Mouse (Mus musculus) midbrain, embryonic 13.5 days (tissue): ENCODE data around the gene Prdx1. TPM values are rescaled to one million over a fixed set of nuclear protein-coding genes. Genes with fewer than 3 reads are reported as not detected.

ENCODE experiments used
- ATAC-seq: fragments of 200-750 bp; cut with Nextera tagmentation; 2 replicates; pipeline ENCODE4 v1.8.0; 2017; ENCODE audit warnings: mild to moderate bottlenecking, moderate TSS enrichment, moderate library complexity
- H3K27ac ChIP-seq: fragments of 300-500 bp; sonication (generic); 2 replicates; pipeline ENCODE4 v1.5.1; 2015; ENCODE audit warnings: inconsistent platforms, mild to moderate bottlenecking, moderate library complexity
- H3K27me3 ChIP-seq: fragments of 300-500 bp; sonication (generic); 2 replicates; pipeline ENCODE4 v1.6.1; 2015; ENCODE audit warnings: mild to moderate bottlenecking, inconsistent platforms
- H3K36me3 ChIP-seq: fragments of 300-500 bp; sonication (generic); 2 replicates; pipeline ENCODE4 v1.6.1; 2015; ENCODE audit warnings: mild to moderate bottlenecking, inconsistent platforms
- H3K4me1 ChIP-seq: fragments of 300-500 bp; sonication (generic); replicated peaks from 2 replicates; pipeline ENCODE4 v1.6.1; 2015; ENCODE audit warnings: inconsistent platforms
- H3K4me2 ChIP-seq: fragments of 300-500 bp; sonication (generic); replicated peaks from 2 replicates; pipeline ENCODE4 v1.6.1; 2015; ENCODE audit warnings: moderate library complexity, mild to moderate bottlenecking, inconsistent platforms
- H3K4me3 ChIP-seq: fragments of 300-500 bp; sonication (generic); replicated peaks from 2 replicates; pipeline ENCODE4 v1.5.1; 2015; ENCODE audit warnings: mild to moderate bottlenecking, inconsistent platforms
- H3K9ac ChIP-seq: fragments of 300-500 bp; sonication (generic); replicated peaks from 2 replicates; pipeline ENCODE4 v1.6.1; 2015; ENCODE audit warnings: mild to moderate bottlenecking, inconsistent platforms
- H3K9me3 ChIP-seq: fragments of 300-500 bp; sonication (generic); 2 replicates; pipeline ENCODE4 v1.6.1; 2016; ENCODE audit warnings: mild to moderate bottlenecking, inconsistent platforms
- WGBS: fragments of 180-500 bp; shearing (Covaris S2); methylation state at CpG from one replicate; pipeline ENCODE4 v1.1.7; 2015; 5-methylcytosine and 5-hydroxymethylcytosine counted together
- polyA plus RNA-seq: library from polyadenylated mRNA; unstranded; fragments of >200 nt; fragmentation: Nextera tagmentation; extraction: Ambion mirVana; gene quantifications from 2 replicates; pipeline ENCODE4 v1.2.1, GENCODE M21; 2015

Prdx1 gene
- polyA plus RNA-seq, result 516 and 536 TPM in 2 replicates

DNA sequence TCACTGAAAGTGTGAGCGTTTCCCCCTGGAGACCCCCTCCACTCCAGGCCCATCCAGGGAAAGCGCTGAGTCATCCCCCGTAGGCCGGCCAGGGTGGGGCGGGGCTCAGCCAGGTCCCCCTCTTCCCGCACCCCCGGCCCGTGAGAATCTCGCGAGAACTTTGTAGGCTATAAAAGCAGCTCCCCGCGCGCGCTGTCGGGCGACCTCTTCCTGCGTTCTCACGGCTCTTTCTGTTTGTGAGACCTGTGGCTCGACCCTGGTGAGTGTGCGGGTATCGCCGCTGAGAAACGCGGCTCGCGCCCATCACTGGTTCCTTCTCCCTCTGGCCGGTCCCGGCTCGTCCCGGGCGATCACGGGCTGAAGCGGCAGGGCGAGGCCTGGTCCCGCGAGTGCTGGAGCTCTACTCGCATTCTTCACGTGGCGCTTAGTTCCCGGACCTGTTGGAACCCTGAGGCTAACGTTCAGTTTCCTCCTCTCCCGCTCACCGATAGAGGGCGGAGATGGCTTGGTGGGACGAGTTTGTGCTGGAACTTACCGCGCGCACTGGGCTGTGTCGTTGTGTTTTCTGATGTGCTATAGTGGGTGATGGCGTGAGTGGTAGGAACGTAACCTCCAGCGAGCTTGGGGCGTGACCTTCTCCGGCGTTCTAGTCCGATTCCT lies at the start of gene Prdx1:
Prdx1 (plus strand) TSS at position 143 of the 660 bp plus-strand sequence.
- Histone ChIP-seq H3K4me3 (peak within 1 kb of the TSS; percentile 66), H3K9ac (peak within 1 kb of the TSS; percentile 71), H3K27ac (peak within 1 kb of the TSS; percentile 75), H3K36me3 (peaks cover 12% of the 10 kb centered on the region), H3K4me2 (peak within 1 kb of the TSS; percentile 74), H3K4me1 (peaks cover 21% of the 10 kb centered on the region), H3K27me3 (no peaks in the 10 kb centered on the region), H3K9me3 (no peaks in the 10 kb centered on the region)
- under 1% methylated on average over 56 of the region's 56 CpGs for WGBS
- peak; percentile 95 for ATAC-seq

GRCm38 (mm10) chr4:116638821-116639220 lies 46.5 kb upstream of the Prdx1 start:
- no peak overlapping the region for H3K27ac ChIP-seq
- no peak overlapping the region for H3K4me2 ChIP-seq
- no peak for ATAC-seq
- no peak overlapping the region for H3K9ac ChIP-seq
- no peaks in the 10 kb centered on the region for H3K9me3 ChIP-seq
- H3K4me3 ChIP-seq, result no peak overlapping the region
- no peaks in the 10 kb centered on the region for H3K27me3 ChIP-seq
- H3K4me1 ChIP-seq, result no peaks in the 10 kb centered on the region
- peaks cover 91% of the 10 kb centered on the region for H3K36me3 ChIP-seq
- 95% methylated on average over 6 of the region's 6 CpGs for WGBS

DNA sequence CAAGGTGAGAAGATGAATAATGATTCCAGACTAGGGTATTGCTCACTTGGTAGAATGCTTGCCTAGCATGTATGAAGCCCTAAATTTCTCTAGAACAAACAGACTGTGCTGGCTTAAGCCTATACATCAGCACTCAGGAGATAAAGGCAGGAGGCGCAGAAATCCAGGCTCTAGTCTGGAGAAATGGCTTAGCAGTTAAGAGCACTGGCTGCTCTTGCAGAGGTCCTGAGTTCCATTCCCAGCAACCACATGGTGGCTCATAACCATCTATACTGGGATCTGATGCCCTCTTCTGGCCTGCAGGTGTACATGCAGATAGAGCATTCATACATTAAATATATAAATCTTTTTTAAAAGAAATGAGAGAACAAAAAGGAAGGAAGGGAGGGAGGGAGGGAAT lies 43.3 kb upstream of the Prdx1 start:
- Histone ChIP-seq H3K27ac (no peak overlapping the region), H3K36me3 (peaks cover 78% of the 10 kb centered on the region), H3K27me3 (no peaks in the 10 kb centered on the region), H3K4me2 (no peak overlapping the region), H3K4me1 (peaks cover 11% of the 10 kb centered on the region), H3K4me3 (no peak overlapping the region), H3K9me3 (no peaks in the 10 kb centered on the region), H3K9ac (no peak overlapping the region)
- WGBS, result 96% methylated on average over 1 of the region's 1 CpGs
- ATAC-seq, result no peak

GRCm38 (mm10) chr4:116644326-116644725 lies 41.0 kb upstream of the Prdx1 start:
- no peak overlapping the region for H3K9ac ChIP-seq
- H3K36me3 ChIP-seq, result peaks cover 70% of the 10 kb centered on the region
- ATAC-seq, result no peak
- H3K27ac ChIP-seq, result no peak overlapping the region
- no peak overlapping the region for H3K4me2 ChIP-seq
- H3K4me1 ChIP-seq, result peaks cover 34% of the 10 kb centered on the region
- H3K4me3 ChIP-seq, result no peak overlapping the region
- WGBS, result 58% methylated on average over 6 of the region's 6 CpGs
- H3K9me3 ChIP-seq, result no peaks in the 10 kb centered on the region
- H3K27me3 ChIP-seq, result no peaks in the 10 kb centered on the region

DNA sequence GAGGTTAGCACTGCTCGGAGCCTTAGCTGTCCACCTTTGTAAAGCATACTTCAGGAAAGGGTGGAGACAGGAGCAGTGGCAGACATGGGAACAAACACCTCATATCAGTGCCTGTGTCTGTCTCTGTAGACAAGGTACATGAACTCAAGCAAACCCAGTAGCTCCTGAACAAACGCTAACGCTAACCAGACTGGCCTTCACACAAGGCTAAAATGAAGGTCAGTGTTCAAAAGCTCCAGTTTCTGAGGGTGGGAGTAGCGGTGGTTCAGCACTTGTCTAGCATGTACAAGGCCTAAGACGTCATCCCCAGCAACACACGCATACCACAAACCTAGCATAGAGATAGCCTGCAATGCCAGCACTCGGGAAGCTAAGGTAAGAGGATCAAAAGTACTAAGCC lies 39.7 kb upstream of the Prdx1 start:
- no peaks in the 10 kb centered on the region for H3K9me3 ChIP-seq
- H3K4me1 ChIP-seq, result peaks cover 46% of the 10 kb centered on the region
- H3K4me3 ChIP-seq, result no peak overlapping the region
- peaks cover 58% of the 10 kb centered on the region for H3K36me3 ChIP-seq
- 92% methylated on average over 7 of the region's 7 CpGs for WGBS
- no peak for ATAC-seq
- H3K27ac ChIP-seq, result no peak overlapping the region
- H3K9ac ChIP-seq, result no peak overlapping the region
- H3K27me3 ChIP-seq, result no peaks in the 10 kb centered on the region
- H3K4me2 ChIP-seq, result no peak overlapping the region

- Histone ChIP-seq H3K4me3 (peak overlapping the region; percentile 80), H3K4me1 (peaks cover 50% of the 10 kb centered on the region), H3K4me2 (peak overlapping the region; percentile 86), H3K27me3 (no peaks in the 10 kb centered on the region), H3K9ac (no peak overlapping the region), H3K36me3 (peaks cover 27% of the 10 kb centered on the region), H3K9me3 (no peaks in the 10 kb centered on the region), H3K27ac (no peak overlapping the region)
- 96% methylated on average over 2 of the region's 2 CpGs for WGBS
- no peak for ATAC-seq
Observed at GRCm38 (mm10) chr4:116649411-116649810, 35.9 kb upstream of the Prdx1 start.

- H3K9ac ChIP-seq, result peak overlapping the region; percentile 87
- H3K9me3 ChIP-seq, result no peaks in the 10 kb centered on the region
- H3K4me2 ChIP-seq, result peak overlapping the region; percentile 86
- peaks cover 48% of the 10 kb centered on the region for H3K4me1 ChIP-seq
- no peak for ATAC-seq
- H3K27ac ChIP-seq, result peak overlapping the region; percentile 83
- H3K4me3 ChIP-seq, result peak overlapping the region; percentile 80
- H3K27me3 ChIP-seq, result no peaks in the 10 kb centered on the region
- WGBS, result 46% methylated on average over 5 of the region's 5 CpGs
- peaks cover 18% of the 10 kb centered on the region for H3K36me3 ChIP-seq
Observed at GRCm38 (mm10) chr4:116650365-116650764, 35.0 kb upstream of the Prdx1 start.

DNA sequence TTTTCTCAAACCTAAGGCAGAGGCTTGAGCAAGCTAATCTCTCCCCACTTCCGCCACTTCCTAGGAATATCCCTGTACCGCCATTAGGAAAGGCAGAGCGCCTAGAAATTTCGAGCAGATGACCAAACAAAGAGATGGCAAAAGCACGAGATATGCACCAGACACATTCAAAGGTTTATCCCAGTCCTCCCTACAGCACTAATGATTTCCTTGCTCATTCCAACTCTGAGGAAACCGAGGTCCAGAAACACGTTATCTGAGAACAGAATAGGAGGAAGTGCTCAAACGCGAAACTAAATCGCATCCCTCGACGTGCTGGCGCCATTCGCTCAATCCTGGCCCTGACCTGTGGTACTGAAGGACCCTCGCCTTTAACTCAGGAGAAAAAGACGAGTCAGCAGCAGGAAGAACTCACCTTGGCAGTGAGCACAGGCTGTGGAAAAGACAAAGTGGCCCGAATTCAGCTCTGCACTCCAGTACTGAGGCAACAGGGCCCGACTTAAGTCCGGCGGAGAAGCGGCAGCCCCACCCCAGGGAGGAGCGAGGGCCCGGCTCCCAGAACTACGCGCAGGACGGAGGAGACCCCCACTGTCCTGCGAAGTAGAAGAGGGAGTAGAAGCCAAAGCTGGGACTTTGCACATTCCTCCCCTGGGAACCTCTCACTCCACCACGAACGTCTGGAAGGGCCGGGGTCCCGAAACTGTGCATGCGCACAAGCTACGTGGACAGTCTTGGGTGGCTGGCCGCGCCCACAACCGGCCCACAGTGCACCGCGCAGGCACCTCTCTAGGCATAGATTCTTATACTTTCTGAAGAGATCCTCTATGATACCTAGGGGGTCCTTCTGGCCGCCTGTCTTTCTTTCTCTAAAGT lies 34.2 kb upstream of the Prdx1 start, which contains the start of gene Akr1a1:
Akr1a1 (minus strand) TSS at position 757 of the 873 bp plus-strand sequence.
- Histone ChIP-seq H3K4me1 (peaks cover 44% of the 10 kb centered on the region), H3K9me3 (no peaks in the 10 kb centered on the region), H3K27ac (peak within 1 kb of the TSS; percentile 83), H3K36me3 (peaks cover 13% of the 10 kb centered on the region), H3K27me3 (no peaks in the 10 kb centered on the region), H3K4me2 (peak within 1 kb of the TSS; percentile 86), H3K4me3 (peak within 1 kb of the TSS; percentile 80), H3K9ac (peak within 1 kb of the TSS; percentile 87)
- ATAC-seq, result peak; percentile 100
- WGBS, result under 1% methylated on average over 39 of the region's 39 CpGs

- ATAC-seq, result peak; percentile 54
- Histone ChIP-seq H3K9ac (peak overlapping the region; percentile 46; the same call in 1 of the 2 replicates), H3K4me1 (peaks cover 41% of the 10 kb centered on the region), H3K27me3 (no peaks in the 10 kb centered on the region), H3K9me3 (no peaks in the 10 kb centered on the region), H3K27ac (0 out of 2 replicates have a peak overlapping the region, but pooled peaks have one; percentile 20), H3K36me3 (peaks cover 13% of the 10 kb centered on the region), H3K4me2 (peak overlapping the region; percentile 86), H3K4me3 (peak overlapping the region; percentile 80)
- 11% methylated on average over 6 of the region's 6 CpGs for WGBS
Observed at GRCm38 (mm10) chr4:116651797-116652135, 33.6 kb upstream of the Prdx1 start.

GRCm38 (mm10) chr4:116653228-116653627 lies 32.1 kb upstream of the Prdx1 start:
- WGBS, result 93% methylated on average over 6 of the region's 6 CpGs

DNA sequence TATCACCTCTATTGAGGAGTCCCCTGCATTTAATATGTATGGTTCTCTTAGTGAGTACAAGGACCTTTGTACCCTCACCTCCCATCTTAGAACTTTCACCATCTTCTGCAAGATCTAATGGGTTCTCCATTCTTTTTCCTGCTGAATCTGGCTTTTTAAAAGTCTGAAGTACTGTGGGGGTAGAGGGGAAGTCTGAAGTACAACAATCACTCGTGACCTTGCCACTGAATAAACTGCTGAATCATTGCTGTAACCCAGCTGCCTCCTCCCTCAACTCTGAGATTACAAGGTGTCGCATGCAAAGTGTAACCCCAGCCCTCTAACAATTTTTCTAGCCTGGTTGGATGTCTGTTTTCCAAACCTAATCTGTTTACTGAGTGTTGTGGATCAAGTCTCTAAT lies 30.2 kb upstream of the Prdx1 start:
- no peak overlapping the region for H3K27ac ChIP-seq
- WGBS, result 74% methylated on average over 2 of the region's 2 CpGs
- H3K4me3 ChIP-seq, result no peak overlapping the region
- peaks cover 9% of the 10 kb centered on the region for H3K4me1 ChIP-seq
- H3K9ac ChIP-seq, result no peak overlapping the region
- ATAC-seq, result no peak
- no peak overlapping the region for H3K4me2 ChIP-seq
- H3K9me3 ChIP-seq, result no peaks in the 10 kb centered on the region
- H3K27me3 ChIP-seq, result no peaks in the 10 kb centered on the region
- no peaks in the 10 kb centered on the region for H3K36me3 ChIP-seq

More at GRCm38 (mm10) chr4:116653228-116653627, 32.1 kb upstream of the Prdx1 start:
- Histone ChIP-seq H3K4me3 (no peak overlapping the region), H3K36me3 (peaks cover 3% of the 10 kb centered on the region), H3K27ac (no peak overlapping the region), H3K4me1 (peaks cover 27% of the 10 kb centered on the region), H3K4me2 (no peak overlapping the region), H3K27me3 (no peaks in the 10 kb centered on the region), H3K9me3 (no peaks in the 10 kb centered on the region), H3K9ac (no peak overlapping the region)
- ATAC-seq, result no peak

DNA sequence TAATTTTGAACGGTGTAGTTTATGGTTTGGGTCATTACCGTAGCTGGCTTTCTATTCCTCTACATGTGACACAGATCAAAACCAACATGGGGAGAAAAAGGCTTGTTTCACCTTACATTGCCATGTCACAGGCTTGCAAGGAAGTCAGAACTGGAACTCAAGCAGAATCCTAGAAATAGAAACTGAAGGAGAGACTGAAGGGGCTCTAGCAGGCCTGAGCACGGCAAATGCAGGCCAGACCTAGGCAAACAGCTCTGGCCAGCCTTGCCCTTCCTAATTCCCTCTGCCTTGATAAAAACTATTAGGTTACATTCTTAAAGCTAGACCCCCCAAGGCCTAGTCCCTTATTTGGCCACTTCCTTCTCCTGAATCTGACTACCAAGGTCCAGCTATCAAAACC lies 29.7 kb upstream of the Prdx1 start:
- 79% methylated on average over 3 of the region's 3 CpGs for WGBS
- H3K9me3 ChIP-seq, result no peaks in the 10 kb centered on the region
- 0 out of 2 replicates have a peak, but pooled peaks cover 4% of the 10 kb centered on the region for H3K4me1 ChIP-seq

More for the DNA sequence above, 29.7 kb upstream of the Prdx1 start:
- H3K4me2 ChIP-seq, result no peak overlapping the region
- no peak overlapping the region for H3K27ac ChIP-seq
- H3K9ac ChIP-seq, result no peak overlapping the region
- ATAC-seq, result no peak
- H3K36me3 ChIP-seq, result no peaks in the 10 kb centered on the region
- no peak overlapping the region for H3K4me3 ChIP-seq
- no peaks in the 10 kb centered on the region for H3K27me3 ChIP-seq
